Mouse (Mus musculus) embryonic stem cell, embryonic (primary cell): ENCODE measurements around the gene Otub2.

Experiments used
- CTCF ChIA-PET, 4 experiments: fragments of 300-600 bp in 2 of 4; fragments of 350-600 bp in 2 of 4; sonication (Branson Sonifier 250); formaldehyde crosslinking; loops; one replicate each; lab custom pipeline; 2022; ENCODE audit warnings: inconsistent platforms in 2 of 4; lab: Charles Lee
- POLR2A ChIA-PET, 4 experiments: fragments of 300-600 bp in 2 of 4; fragments of 350-600 bp in 2 of 4; sonication (Branson Sonifier 250); formaldehyde crosslinking; loops; one replicate each; lab custom pipeline; 2022; ENCODE audit warnings: antibody characterized with exemption in 4 of 4, inconsistent platforms in 1 of 4; lab: Charles Lee

Gene Otub2

GRCm38 (mm10) chr12:103445060-103445459 is 56.6 kb downstream of the Otub2 start:
- CTCF ChIA-PET = interaction anchor here in 3 of 4 experiments (0.5 to 1.8 kb wide), 3 partner anchors 19 to 301 kb away, joined by 5 to 9 read pairs (median 8); partner anchors contain the start of gene Ddx24 (in 2 of the 3)

GRCm38 (mm10) chr12:103453361-103453760 is 64.9 kb downstream of the Otub2 start:
- ChIA-PET POLR2A (interaction anchor here in 1 of 4 experiments (0.7 kb wide), 1 partner anchor 21 kb away, joined by 4 read pairs; no protein-coding TSS in a partner anchor), CTCF (no interaction called here)

More at GRCm38 (mm10) chr12:103445060-103445459, 56.6 kb downstream of the Otub2 start:
- POLR2A ChIA-PET = interaction anchor here in 1 of 4 experiments (2.6 kb wide), 1 partner anchor 19 kb away, joined by 6 read pairs; the partner anchor contains the start of gene Ddx24
